Mouse (Mus musculus): Measurements from ENCODE around the gene Golga3. TPM values are rescaled to one million over a fixed set of nuclear protein-coding genes. Genes with fewer than 3 reads are reported as not detected.

The Golga3 gene
- polyA plus RNA-seq, 1 experiment from 2014 or later, result 22.6 TPM

DNA sequence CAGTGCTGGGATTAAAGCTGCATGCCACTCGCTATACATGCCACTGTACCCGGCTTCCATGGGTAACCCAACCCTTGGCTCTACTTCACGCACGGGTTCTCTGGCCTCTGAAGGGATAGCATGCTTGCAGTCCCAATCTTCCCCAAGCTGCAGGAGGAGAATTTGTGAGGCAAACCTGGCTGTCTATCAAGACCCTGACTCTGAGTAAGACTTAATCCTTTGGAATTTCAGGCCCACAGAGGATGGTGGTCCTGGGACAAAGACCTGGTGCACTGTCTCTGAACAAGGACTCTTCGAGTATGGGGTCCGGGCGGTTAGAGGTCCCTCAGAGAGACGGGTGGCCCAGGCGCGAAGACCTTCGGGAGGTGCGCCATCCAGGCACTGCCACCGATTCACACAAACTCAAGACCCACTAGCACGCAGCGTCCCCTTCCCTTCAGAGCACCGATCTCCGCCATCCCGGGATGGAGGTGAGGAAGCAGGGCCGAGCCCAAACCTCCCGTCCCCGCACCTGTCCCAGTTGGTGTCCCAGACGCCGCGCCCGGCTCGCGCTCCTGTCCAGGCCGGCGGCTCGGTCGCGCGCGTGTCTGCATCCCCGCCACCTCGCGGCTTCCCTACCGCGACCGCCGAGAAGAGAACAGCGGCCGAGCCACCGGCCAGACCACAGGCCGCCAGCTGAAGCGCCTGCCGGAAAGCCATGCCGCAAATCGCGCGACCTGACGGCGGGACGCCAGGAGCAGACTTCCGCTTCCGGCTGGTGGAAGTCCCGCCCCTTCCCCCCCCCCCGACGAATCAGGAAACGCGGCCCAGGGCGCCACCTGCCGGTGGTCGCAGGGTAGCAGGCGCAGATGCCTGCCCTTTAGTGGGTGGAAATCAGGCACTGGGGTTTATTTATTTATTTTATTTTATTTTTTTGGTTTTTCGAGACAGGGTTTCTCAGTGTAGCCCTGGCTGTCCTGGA is 92.9 kb downstream of the Golga3 start, which contains the start of gene Pgam5:
Gene Pgam5, minus strand, starts transcription at position 773 of the 961 bp plus-strand sequence.
- peak; percentile 86 for ATAC-seq (ENCODE audit: low FRiP score, low TSS enrichment)
- H3K4me3 ChIP-seq (ENCODE audit: low read length), result peak within 1 kb of the TSS; percentile 96
- WGBS, result under 1% methylated on average over 61 of the region's 66 CpGs
- peak within 1 kb of the TSS; percentile 72 for H3K4me2 ChIP-seq (replicated peaks; ENCODE audit: low read depth, low read length)
- H3K36me3 ChIP-seq (ENCODE audit: control insufficient read depth, insufficient read depth, low read length), result peaks cover 31% of the 10 kb centered on the region
- H3K27me3 ChIP-seq (ENCODE audit: control insufficient read depth, insufficient read depth, low read length), result no peaks in the 10 kb centered on the region
- peak within 1 kb of the TSS; percentile 90 for H3K9ac ChIP-seq (ENCODE audit: low read depth, low read length)
- peak within 1 kb of the TSS; percentile 39; the same call in 1 of the 2 replicates for H3K27ac ChIP-seq (ENCODE audit: low read depth, low read length)
- H3K4me1 ChIP-seq (ENCODE audit: control insufficient read depth, insufficient read depth, low read length), result peaks cover 5% of the 10 kb centered on the region
- H3K9me3 ChIP-seq (ENCODE audit: control insufficient read depth, low read length), result no peaks in the 10 kb centered on the region

DNA sequence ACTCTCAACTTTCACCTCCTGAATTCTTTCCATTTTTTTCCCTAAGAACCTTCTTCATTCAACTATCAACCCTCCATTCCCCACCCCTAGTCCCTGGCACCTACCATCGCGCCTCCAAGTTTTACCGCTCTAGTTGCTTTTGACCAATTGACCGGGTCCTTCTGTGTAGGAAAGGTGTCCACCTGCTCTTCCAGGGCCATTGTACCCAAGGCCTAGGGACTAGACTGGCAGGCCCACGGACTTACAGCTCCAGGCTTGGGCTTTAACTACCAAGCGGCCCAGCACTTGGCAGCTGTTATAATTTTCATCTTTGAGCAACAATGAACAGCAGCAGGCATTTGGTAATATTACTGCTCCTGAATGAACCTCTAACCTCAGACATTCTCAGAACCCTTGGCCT is 93.7 kb downstream of the Golga3 start:
- H3K4me1 ChIP-seq (ENCODE audit: control insufficient read depth, insufficient read depth, low read length), result peaks cover 5% of the 10 kb centered on the region
- 93% methylated on average over 6 of the region's 6 CpGs for WGBS
- H3K27ac ChIP-seq (ENCODE audit: low read depth, low read length), result no peak overlapping the region
- no peak overlapping the region for H3K4me2 ChIP-seq (replicated peaks; ENCODE audit: low read depth, low read length)
- ATAC-seq (ENCODE audit: low FRiP score, low TSS enrichment), result peak; percentile 13; the same call in 1 of the 2 replicates
- no peak overlapping the region for H3K4me3 ChIP-seq (ENCODE audit: low read length)
- H3K9ac ChIP-seq (ENCODE audit: low read depth, low read length), result no peak overlapping the region
- no peaks in the 10 kb centered on the region for H3K27me3 ChIP-seq (ENCODE audit: control insufficient read depth, insufficient read depth, low read length)
- no peaks in the 10 kb centered on the region for H3K9me3 ChIP-seq (ENCODE audit: control insufficient read depth, low read length)
- H3K36me3 ChIP-seq (ENCODE audit: control insufficient read depth, insufficient read depth, low read length), result peaks cover 22% of the 10 kb centered on the region

GRCm38 (mm10) chr5:110274147-110274546 is 97.6 kb downstream of the Golga3 start:
- H3K27ac ChIP-seq (ENCODE audit: low read depth, low read length), result no peak overlapping the region
- no peak overlapping the region for H3K4me3 ChIP-seq (ENCODE audit: low read length)
- no peak for ATAC-seq (ENCODE audit: low FRiP score, low TSS enrichment)
- no peaks in the 10 kb centered on the region for H3K27me3 ChIP-seq (ENCODE audit: control insufficient read depth, insufficient read depth, low read length)
- no peaks in the 10 kb centered on the region for H3K4me1 ChIP-seq (ENCODE audit: control insufficient read depth, insufficient read depth, low read length)
- no peaks in the 10 kb centered on the region for H3K9me3 ChIP-seq (ENCODE audit: control insufficient read depth, low read length)
- no peak overlapping the region for H3K9ac ChIP-seq (ENCODE audit: low read depth, low read length)
- 82% methylated on average over 4 of the region's 4 CpGs for WGBS
- no peaks in the 10 kb centered on the region for H3K36me3 ChIP-seq (ENCODE audit: control insufficient read depth, insufficient read depth, low read length)
- no peak overlapping the region for H3K4me2 ChIP-seq (replicated peaks; ENCODE audit: low read depth, low read length)

DNA sequence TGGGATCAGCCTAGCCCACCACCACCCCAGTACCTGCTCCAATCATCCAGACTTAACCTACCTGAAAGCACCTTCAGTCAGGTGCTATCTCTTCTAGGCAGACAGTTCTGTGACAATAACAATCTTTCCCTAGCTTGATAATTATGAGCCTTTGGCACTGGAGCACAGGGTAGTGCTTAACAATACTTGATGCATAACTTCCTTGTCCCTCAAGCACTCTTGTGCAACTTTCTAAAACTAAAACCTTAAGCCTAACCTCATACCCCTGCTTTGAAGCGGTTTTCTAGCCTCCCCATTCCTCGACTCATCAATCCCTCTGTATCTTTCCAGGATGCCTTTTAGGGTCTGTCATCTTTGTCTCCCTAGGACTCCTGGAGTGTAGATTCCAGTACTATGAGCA is 98.3 kb downstream of the Golga3 start:
- WGBS, result 64% methylated on average over 2 of the region's 2 CpGs
- Histone ChIP-seq H3K27me3 (ENCODE audit: control insufficient read depth, insufficient read depth, low read length) (no peaks in the 10 kb centered on the region), H3K36me3 (ENCODE audit: control insufficient read depth, insufficient read depth, low read length) (no peaks in the 10 kb centered on the region), H3K27ac (ENCODE audit: low read depth, low read length) (no peak overlapping the region), H3K4me2 (replicated peaks; ENCODE audit: low read depth, low read length) (no peak overlapping the region), H3K4me3 (ENCODE audit: low read length) (no peak overlapping the region), H3K9ac (ENCODE audit: low read depth, low read length) (no peak overlapping the region), H3K4me1 (ENCODE audit: control insufficient read depth, insufficient read depth, low read length) (no peaks in the 10 kb centered on the region), H3K9me3 (ENCODE audit: control insufficient read depth, low read length) (no peaks in the 10 kb centered on the region)
- no peak for ATAC-seq (ENCODE audit: low FRiP score, low TSS enrichment)

Other genes starting within 250 kb of the Golga3 start
- 28.5 and 29.6 TPM in 2 replicates for gene Zfp932, start 180.2 kb upstream of the Golga3 start, polyA plus RNA-seq (2014; fragmentation: Nextera tagmentation; extraction: Ambion mirVana)
- gene Gm17655, start 104.2 kb upstream of the Golga3 start, polyA plus RNA-seq (2014; fragmentation: Nextera tagmentation; extraction: Ambion mirVana), result 5.1 and 5.3 TPM in 2 replicates
- 1.5 and 1.6 TPM in 2 replicates for gene Gm35315, start 82.3 kb upstream of the Golga3 start, polyA plus RNA-seq (2014; fragmentation: Nextera tagmentation; extraction: Ambion mirVana)
- 1.2 and 1.4 TPM in 2 replicates for gene Plcxd1, start 76.7 kb upstream of the Golga3 start, polyA plus RNA-seq (2014; fragmentation: Nextera tagmentation; extraction: Ambion mirVana)
- 32.1 and 32.5 TPM in 2 replicates for gene Gtpbp6, start 68.5 kb upstream of the Golga3 start, polyA plus RNA-seq (2014; fragmentation: Nextera tagmentation; extraction: Ambion mirVana)
- gene Zfp605, start 66.6 kb upstream of the Golga3 start, polyA plus RNA-seq (2014; fragmentation: Nextera tagmentation; extraction: Ambion mirVana), result 5.2 and 6.1 TPM in 2 replicates
- gene Chfr, start 40.9 kb upstream of the Golga3 start, polyA plus RNA-seq (2014; fragmentation: Nextera tagmentation; extraction: Ambion mirVana), result 28.6 and 40.8 TPM in 2 replicates
- gene Ankle2, start 54.3 kb downstream of the Golga3 start, polyA plus RNA-seq (2014; fragmentation: Nextera tagmentation; extraction: Ambion mirVana), result 33.2 and 43.1 TPM in 2 replicates
- 64.1 and 85.2 TPM in 2 replicates for gene Pgam5, start 93.2 kb downstream of the Golga3 start, polyA plus RNA-seq (2014; fragmentation: Nextera tagmentation; extraction: Ambion mirVana)
- 14.1 and 16.4 TPM in 2 replicates for gene Pxmp2, start 109.5 kb downstream of the Golga3 start, polyA plus RNA-seq (2014; fragmentation: Nextera tagmentation; extraction: Ambion mirVana)
- gene Pole, start 109.6 kb downstream of the Golga3 start, polyA plus RNA-seq (2014; fragmentation: Nextera tagmentation; extraction: Ambion mirVana), result 35.1 and 40.0 TPM in 2 replicates
- gene P2rx2, start 166.5 kb downstream of the Golga3 start, polyA plus RNA-seq (2014; fragmentation: Nextera tagmentation; extraction: Ambion mirVana), result 0.89 and 0.95 TPM in 2 replicates
- gene Lrcol1, start 168.0 kb downstream of the Golga3 start, polyA plus RNA-seq (2014; fragmentation: Nextera tagmentation; extraction: Ambion mirVana), result not detected in 2 replicates